8 mouse cellular contexts compared by ENCODE assay signal in the genomic region with DNA sequence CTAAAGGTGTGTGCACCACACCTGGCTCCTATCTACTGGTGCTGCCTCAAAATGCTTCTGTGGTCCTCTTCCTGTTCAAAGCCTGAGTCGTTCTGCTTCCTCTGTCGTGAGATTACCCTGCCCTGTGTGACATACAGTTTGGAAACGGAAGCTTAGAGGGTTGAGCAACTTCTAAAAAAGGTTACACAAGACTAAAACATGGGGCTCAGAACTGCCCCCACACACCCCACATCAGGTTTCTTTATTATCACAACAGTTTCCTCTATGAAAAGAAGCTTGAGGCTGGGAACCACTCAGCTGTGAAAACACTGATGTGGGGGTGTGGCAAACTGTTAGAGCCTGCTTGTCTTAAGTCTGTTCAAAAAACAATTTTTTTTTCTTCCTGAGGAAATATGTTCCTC. TPM values are rescaled to one million over a fixed set of nuclear protein-coding genes. Genes with fewer than 3 reads are reported as not detected.
A peak's percentile ranks its signal among the peaks of the same experiment; 100 is the strongest.
DNase-seq lines count a peak whose midpoint lies in the region; ATAC-seq lines count a peak whose summit lies in the region.

No protein-coding gene starts in this region.

- DNase-seq in A20 (ENCODE audit: low read depth, low spot score), result peak; percentile 87
- peak; percentile 88 for DNase-seq in naive thymus-derived CD4-positive, alpha-beta T cell, adult 2 months (ENCODE audit: low read depth)
- no peak for DNase-seq in urinary bladder, postnatal 10 days (ENCODE audit: low spot score)
- no peak for DNase-seq in urinary bladder, adult 18-20 months (ENCODE audit: low spot score in 2 of 2)
- DNase-seq in embryo, embryonic 10.5 days (ENCODE audit: low spot score), result no peak
- DNase-seq in cerebellum, adult 18-20 months, result no peak

- ATAC-seq in CD4-positive, CD25-positive, alpha-beta regulatory T cell, adult 4 months, result peak; percentile 83
- peak; percentile 84 for ATAC-seq in inflammation-experienced regulatory T-cells, adult 6 months

RNA-seq across cellular contexts. Expression of a gene that starts 17.1 kb away (rescaled TPM):
- 100 to 1,000 TPM in 1 of 2 experiments, 10 to 100 TPM in 1; 94.9 to 141 TPM for polyA plus RNA-seq in CD4-positive, CD25-positive, alpha-beta regulatory T cell, adult 4 months (2017; shearing (Covaris generic))
- 100 to 1,000 TPM in 2 of 3 experiments, 10 to 100 TPM in 1; 96.3 to 126 (median 110) TPM for polyA plus RNA-seq in inflammation-experienced regulatory T-cells, adult 6 months (2017; shearing (Covaris generic))

RNA-seq across cellular contexts. Expression of a gene that starts 44.4 kb away (rescaled TPM):
- polyA plus RNA-seq in CD4-positive, CD25-positive, alpha-beta regulatory T cell, adult 4 months (2017; shearing (Covaris generic)), result 10 to 100 TPM; 26.4 to 27.5 TPM
- polyA plus RNA-seq in inflammation-experienced regulatory T-cells, adult 6 months (2017; shearing (Covaris generic)), result 10 to 100 TPM; 28.0 to 33.2 (median 32.3) TPM

Comparison
In these comparisons a context has a peak if more than half of its experiments do, and no peak if none do; other contexts are left out.
1. DNase-seq: peak in A20 (single experiment) and naive thymus-derived CD4-positive, alpha-beta T cell, adult 2 months (single experiment); none in urinary bladder, postnatal 10 days (single experiment), urinary bladder, adult 18-20 months (0 of 2), embryo, embryonic 10.5 days (single experiment) and cerebellum, adult 18-20 months (0 of 2).